Mouse (Mus musculus) intestine, postnatal 0 days (tissue): ENCODE measurements around the gene Swi5. TPM values are rescaled to one million over a fixed set of nuclear protein-coding genes. Genes with fewer than 3 reads are reported as not detected.

Experiments
- ATAC-seq: fragments of 200-750 bp; cut with Nextera tagmentation; 2 replicates; pipeline ENCODE4 v1.8.0; 2017; ENCODE audit warnings: mild to moderate bottlenecking, moderate TSS enrichment, moderate library complexity
- H3K27ac ChIP-seq: fragments of 300-500 bp; sonication (generic); 2 replicates; pipeline ENCODE4 v1.5.1; 2014; ENCODE audit warnings: mild to moderate bottlenecking, low read depth, low read length, moderate library complexity
- H3K27me3 ChIP-seq: fragments of 300-500 bp; sonication (generic); replicated peaks from 2 replicates; pipeline ENCODE4 v1.6.1; 2014; ENCODE audit warnings: low read length, mixed read lengths; ENCODE audit not compliant: control insufficient read depth, insufficient read depth
- H3K36me3 ChIP-seq: fragments of 300-500 bp; sonication (generic); 2 replicates; pipeline ENCODE4 v1.6.1; 2014; ENCODE audit warnings: mild to moderate bottlenecking, moderate library complexity; ENCODE audit not compliant: control insufficient read depth, insufficient read depth
- H3K4me1 ChIP-seq: fragments of 300-500 bp; sonication (generic); replicated peaks from 2 replicates; pipeline ENCODE4 v1.6.1; 2014; ENCODE audit warnings: antibody characterized with exemption, low read length, mixed read lengths; ENCODE audit not compliant: control insufficient read depth, insufficient read depth
- H3K4me2 ChIP-seq: fragments of 300-500 bp; sonication (generic); replicated peaks from 2 replicates; pipeline ENCODE4 v1.6.1; 2014; ENCODE audit warnings: low read depth, mild to moderate bottlenecking, moderate library complexity
- H3K4me3 ChIP-seq: fragments of 300-500 bp; sonication (generic); 2 replicates; pipeline ENCODE4 v1.5.1; 2014; ENCODE audit warnings: low read depth, low read length
- H3K9ac ChIP-seq: fragments of 300-500 bp; sonication (generic); 2 replicates; pipeline ENCODE4 v1.6.1; 2014; ENCODE audit warnings: mild to moderate bottlenecking, low read depth, low read length
- H3K9me3 ChIP-seq: fragments of 300-500 bp; sonication (generic); 2 replicates; pipeline ENCODE4 v1.6.1; 2016; ENCODE audit warnings: mixed run types; ENCODE audit not compliant: control insufficient read depth
- CTCF ChIP-seq: sonication (generic); IDR thresholded peaks from 2 replicates; pipeline ENCODE4 v1.5.1; 2016; ENCODE audit warnings: low read depth, mild to moderate bottlenecking, control low read depth, antibody characterized with exemption, moderate library complexity
- WGBS: fragments of 180-500 bp; shearing (Covaris S2); extraction: QIAGEN DNeasy Blood & Tissue Kit; methylation state at CpG from one replicate; pipeline ENCODE4 v1.1.7; 2014; 5-methylcytosine and 5-hydroxymethylcytosine counted together
- polyA plus RNA-seq: library from polyadenylated mRNA; unstranded; fragments of >200 nt; fragmentation: Nextera tagmentation; extraction: Ambion mirVana; gene quantifications from 2 replicates; pipeline ENCODE4 v1.2.1, GENCODE M21; 2015

Gene Swi5
- polyA plus RNA-seq = 255 and 271 TPM in 2 replicates

- no peak for TF ChIP-seq CTCF
- Histone ChIP-seq H3K4me3 (peak within 1 kb of the TSS; percentile 80), H3K4me1 (no peaks in the 10 kb centered on the region), H3K27ac (peak within 1 kb of the TSS; percentile 73), H3K9me3 (no peaks in the 10 kb centered on the region), H3K27me3 (no peaks in the 10 kb centered on the region), H3K4me2 (peak within 1 kb of the TSS; percentile 83), H3K36me3 (peaks cover 20% of the 10 kb centered on the region), H3K9ac (peak within 1 kb of the TSS; percentile 94)
- peak; percentile 99 for ATAC-seq
- WGBS = under 1% methylated on average over 39 of the region's 41 CpGs
These were observed at the start of gene Swi5 for GRCm38 (mm10) chr2:32287923-32288367. Gene Swi5 (minus strand): TSS chr2:32288075.

GRCm38 (mm10) chr2:32335888-32336287 lies 48.0 kb upstream of the Swi5 start:
- H3K27ac ChIP-seq = no peak overlapping the region
- no peaks in the 10 kb centered on the region for H3K27me3 ChIP-seq
- no peak overlapping the region for H3K4me3 ChIP-seq
- H3K4me1 ChIP-seq = no peaks in the 10 kb centered on the region
- peaks cover 73% of the 10 kb centered on the region for H3K36me3 ChIP-seq
- H3K9me3 ChIP-seq = no peaks in the 10 kb centered on the region
- no peak for ATAC-seq
- 66% methylated on average over 15 of the region's 15 CpGs for WGBS
- no peak overlapping the region for H3K9ac ChIP-seq
- no peak overlapping the region for H3K4me2 ChIP-seq
- no peak for TF ChIP-seq CTCF

- no peak overlapping the region for H3K4me3 ChIP-seq
- H3K27me3 ChIP-seq = no peaks in the 10 kb centered on the region
- H3K9ac ChIP-seq = no peak overlapping the region
- no peak for ATAC-seq
- no peaks in the 10 kb centered on the region for H3K9me3 ChIP-seq
- no peak for TF ChIP-seq CTCF
- no peaks in the 10 kb centered on the region for H3K4me1 ChIP-seq
- H3K27ac ChIP-seq = no peak overlapping the region
- WGBS = 81% methylated on average over 5 of the region's 5 CpGs
- H3K36me3 ChIP-seq = peaks cover 52% of the 10 kb centered on the region
- H3K4me2 ChIP-seq = no peak overlapping the region
These were observed 44.3 kb upstream of the Swi5 start for GRCm38 (mm10) chr2:32332159-32332558.

- Histone ChIP-seq H3K4me2 (no peak overlapping the region), H3K4me1 (no peaks in the 10 kb centered on the region), H3K27me3 (no peaks in the 10 kb centered on the region), H3K27ac (no peak overlapping the region), H3K4me3 (no peak overlapping the region), H3K9ac (no peak overlapping the region), H3K9me3 (no peaks in the 10 kb centered on the region), H3K36me3 (peaks cover 25% of the 10 kb centered on the region)
- WGBS = 53% methylated on average over 6 of the region's 6 CpGs
- ATAC-seq = no peak
- TF ChIP-seq CTCF = no peak
These were observed 41.7 kb upstream of the Swi5 start for GRCm38 (mm10) chr2:32329531-32329930.

GRCm38 (mm10) chr2:32328911-32329460 lies 41.1 kb upstream of the Swi5 start:
- Histone ChIP-seq H3K27ac (no peak overlapping the region), H3K9ac (no peak overlapping the region), H3K36me3 (peaks cover 20% of the 10 kb centered on the region), H3K4me2 (no peak overlapping the region), H3K9me3 (no peaks in the 10 kb centered on the region), H3K27me3 (no peaks in the 10 kb centered on the region), H3K4me1 (no peaks in the 10 kb centered on the region), H3K4me3 (no peak overlapping the region)
- 40% methylated on average over 13 of the region's 13 CpGs for WGBS
- TF ChIP-seq CTCF = no peak
- ATAC-seq = no peak

- no peak overlapping the region for H3K27ac ChIP-seq
- TF ChIP-seq CTCF = no peak
- H3K4me1 ChIP-seq = no peaks in the 10 kb centered on the region
- ATAC-seq = no peak
- H3K4me3 ChIP-seq = no peak overlapping the region
- H3K9me3 ChIP-seq = no peaks in the 10 kb centered on the region
- H3K9ac ChIP-seq = 0 out of 2 replicates have a peak overlapping the region, but pooled peaks have one; percentile 11
- no peaks in the 10 kb centered on the region for H3K27me3 ChIP-seq
- H3K36me3 ChIP-seq = peaks cover 14% of the 10 kb centered on the region; the same call in 1 of the 2 replicates
- 64% methylated on average over 4 of the region's 4 CpGs for WGBS
- no peak overlapping the region for H3K4me2 ChIP-seq
These were observed 39.3 kb upstream of the Swi5 start for GRCm38 (mm10) chr2:32327200-32327599.
